Mouse (Mus musculus) midbrain, embryonic 11.5 days (tissue): ENCODE results near the gene Ffar3. TPM values are rescaled to one million over a fixed set of nuclear protein-coding genes. Genes with fewer than 3 reads are reported as not detected.
A peak's percentile ranks its signal among the peaks of the same experiment; 100 is the strongest.

Experiments
- ATAC-seq: fragments of 200-750 bp; cut with Nextera tagmentation; 2 replicates; pipeline ENCODE4 v1.8.0; 2017; ENCODE audit warnings: moderate TSS enrichment, moderate library complexity; ENCODE audit not compliant: low FRiP score
- DNase-seq: peaks from one replicate; pipeline ENCODE4 v3.0.0; 2015; ENCODE audit warnings: low spot score; ENCODE audit errors: missing footprints
- H3K27ac ChIP-seq: fragments of 300-500 bp; sonication (generic); 2 replicates; pipeline ENCODE4 v1.5.1; 2014; ENCODE audit warnings: low read depth, low read length
- H3K27me3 ChIP-seq: fragments of 300-500 bp; sonication (generic); 2 replicates; pipeline ENCODE4 v1.6.1; 2014; ENCODE audit warnings: mild to moderate bottlenecking, low read length, moderate library complexity, mixed read lengths; ENCODE audit not compliant: control insufficient read depth, insufficient read depth
- H3K36me3 ChIP-seq: fragments of 300-500 bp; sonication (generic); 2 replicates; pipeline ENCODE4 v1.6.1; 2014; ENCODE audit warnings: mild to moderate bottlenecking, low read length, moderate library complexity, mixed read lengths; ENCODE audit not compliant: control insufficient read depth, insufficient read depth
- H3K4me1 ChIP-seq: fragments of 300-500 bp; sonication (generic); 2 replicates; pipeline ENCODE4 v1.6.1; 2014; ENCODE audit warnings: low read length; ENCODE audit not compliant: control insufficient read depth, insufficient read depth
- H3K4me2 ChIP-seq: fragments of 300-500 bp; sonication (generic); 2 replicates; pipeline ENCODE4 v1.6.1; 2014; ENCODE audit warnings: mild to moderate bottlenecking, moderate library complexity
- H3K4me3 ChIP-seq: fragments of 300-500 bp; sonication (generic); 2 replicates; pipeline ENCODE4 v1.5.1; 2014; ENCODE audit warnings: low read depth, low read length
- H3K9ac ChIP-seq: fragments of 300-500 bp; sonication (generic); 2 replicates; pipeline ENCODE4 v1.6.1; 2014; ENCODE audit warnings: low read length
- H3K9me3 ChIP-seq: fragments of 300-500 bp; sonication (generic); 2 replicates; pipeline ENCODE4 v1.6.1; 2016; ENCODE audit warnings: low read length; ENCODE audit not compliant: control insufficient read depth
- WGBS: fragments of 180-500 bp; shearing (Covaris S2); extraction: QIAGEN DNeasy Blood & Tissue Kit; methylation state at CpG from one replicate; pipeline ENCODE4 v1.1.7; 2014; 5-methylcytosine and 5-hydroxymethylcytosine counted together
- polyA plus RNA-seq: library from polyadenylated mRNA; unstranded; fragments of >200 nt; fragmentation: Nextera tagmentation; extraction: Ambion mirVana; gene quantifications from 2 replicates; pipeline ENCODE4 v1.2.1, GENCODE M21; 2014

Gene Ffar3
- polyA plus RNA-seq, 1 experiment from 2014 or later, result not detected

- no peak overlapping the region for H3K27ac ChIP-seq
- no peaks in the 10 kb centered on the region for H3K4me1 ChIP-seq
- no peaks in the 10 kb centered on the region for H3K36me3 ChIP-seq
- no peak overlapping the region for H3K4me3 ChIP-seq
- H3K27me3 ChIP-seq, result no peaks in the 10 kb centered on the region
- no peaks in the 10 kb centered on the region for H3K9me3 ChIP-seq
- no peak for DNase-seq
- no peak for ATAC-seq
- no peak overlapping the region for H3K4me2 ChIP-seq
- H3K9ac ChIP-seq, result no peak overlapping the region
These were observed 28.1 kb upstream of the Ffar3 start for GRCm38 (mm10) chr7:30884047-30884446.

DNA sequence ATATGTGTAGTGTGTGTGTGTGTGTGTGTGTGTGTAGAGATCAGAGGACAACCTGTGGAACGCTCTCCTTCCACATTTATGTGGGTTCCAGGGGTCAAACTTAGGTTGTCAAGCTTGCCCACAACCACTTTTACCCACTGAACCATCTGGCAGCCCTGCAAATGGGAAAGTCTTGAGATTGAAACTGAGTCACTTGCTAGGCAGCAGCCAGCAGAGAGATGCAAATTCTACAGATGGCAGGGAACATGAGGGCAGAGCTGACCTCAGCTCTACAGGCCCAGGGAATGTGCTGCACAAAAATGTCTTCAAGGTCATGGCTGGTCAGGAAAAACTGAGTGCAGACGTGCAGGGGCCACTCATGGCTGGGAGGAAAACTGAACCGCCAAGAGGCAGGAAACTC, 25.4 kb upstream of the Ffar3 start:
- no peak overlapping the region for H3K4me2 ChIP-seq
- H3K4me3 ChIP-seq, result no peak overlapping the region
- H3K36me3 ChIP-seq, result no peaks in the 10 kb centered on the region
- DNase-seq, result no peak
- H3K4me1 ChIP-seq, result no peaks in the 10 kb centered on the region
- H3K27me3 ChIP-seq, result no peaks in the 10 kb centered on the region
- H3K27ac ChIP-seq, result no peak overlapping the region
- ATAC-seq, result no peak
- WGBS, result 89% methylated on average over 3 of the region's 3 CpGs
- no peaks in the 10 kb centered on the region for H3K9me3 ChIP-seq
- H3K9ac ChIP-seq, result no peak overlapping the region

GRCm38 (mm10) chr7:30880176-30880575, 24.2 kb upstream of the Ffar3 start, which contains the start of gene Cd22:
Gene Cd22, minus strand, starts transcription at chr7:30880342.
- H3K27ac ChIP-seq, result no peak within 1 kb of the TSS
- H3K9me3 ChIP-seq, result no peaks in the 10 kb centered on the region
- H3K36me3 ChIP-seq, result no peaks in the 10 kb centered on the region
- WGBS, result 70% methylated on average over 7 of the region's 7 CpGs
- DNase-seq, result no peak
- H3K27me3 ChIP-seq, result no peaks in the 10 kb centered on the region
- ATAC-seq, result no peak
- H3K4me3 ChIP-seq, result no peak within 1 kb of the TSS
- H3K4me1 ChIP-seq, result no peaks in the 10 kb centered on the region
- no peak within 1 kb of the TSS for H3K9ac ChIP-seq
- no peak within 1 kb of the TSS for H3K4me2 ChIP-seq

GRCm38 (mm10) chr7:30878950-30879349, 23.0 kb upstream of the Ffar3 start:
- Histone ChIP-seq H3K9ac (no peak overlapping the region), H3K27ac (no peak overlapping the region), H3K4me2 (no peak overlapping the region), H3K4me1 (no peaks in the 10 kb centered on the region), H3K27me3 (no peaks in the 10 kb centered on the region), H3K9me3 (no peaks in the 10 kb centered on the region), H3K36me3 (no peaks in the 10 kb centered on the region), H3K4me3 (no peak overlapping the region)
- 85% methylated on average over 6 of the region's 6 CpGs for WGBS
- no peak for DNase-seq
- ATAC-seq, result no peak

GRCm38 (mm10) chr7:30873083-30873482, 17.1 kb upstream of the Ffar3 start:
- H3K4me2 ChIP-seq, result no peak overlapping the region
- no peaks in the 10 kb centered on the region for H3K9me3 ChIP-seq
- H3K36me3 ChIP-seq, result no peaks in the 10 kb centered on the region
- WGBS, result 32% methylated on average over 15 of the region's 15 CpGs
- H3K4me3 ChIP-seq, result no peak overlapping the region
- no peak overlapping the region for H3K27ac ChIP-seq
- H3K4me1 ChIP-seq, result no peaks in the 10 kb centered on the region
- DNase-seq, result peak; percentile 92
- no peaks in the 10 kb centered on the region for H3K27me3 ChIP-seq
- no peak for ATAC-seq
- no peak overlapping the region for H3K9ac ChIP-seq

GRCm38 (mm10) chr7:30863386-30863785, 7.4 kb upstream of the Ffar3 start:
- 65% methylated on average over 8 of the region's 8 CpGs for WGBS
- Histone ChIP-seq H3K27me3 (no peaks in the 10 kb centered on the region), H3K9ac (no peak overlapping the region), H3K27ac (no peak overlapping the region), H3K9me3 (no peaks in the 10 kb centered on the region), H3K4me3 (no peak overlapping the region), H3K36me3 (no peaks in the 10 kb centered on the region), H3K4me1 (no peaks in the 10 kb centered on the region), H3K4me2 (no peak overlapping the region)
- DNase-seq (no peak), ATAC-seq (no peak)

DNA sequence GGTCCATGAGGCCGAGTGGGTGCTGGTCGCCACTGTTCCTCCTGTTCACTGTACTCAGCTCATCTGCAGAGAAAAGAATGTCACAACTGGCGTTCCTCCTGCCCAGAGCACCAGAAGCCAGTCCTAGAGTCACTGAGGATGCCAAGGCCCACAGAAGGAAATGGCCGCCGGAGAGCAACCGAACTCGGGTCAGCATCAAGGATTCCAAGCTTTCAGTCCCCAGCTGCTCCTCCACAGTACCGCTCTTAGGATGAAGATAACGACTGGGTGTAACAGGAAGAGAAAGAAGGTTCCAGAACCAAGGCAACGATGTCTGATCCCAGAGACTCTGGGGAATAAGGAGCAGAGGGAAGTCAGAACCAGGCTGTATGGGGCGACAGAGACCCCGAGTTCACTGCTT, 5.5 kb upstream of the Ffar3 start, which contains the start of gene Ffar1:
Ffar1 (minus strand) TSS at position 101 of the 400 bp plus-strand sequence.
- H3K27ac ChIP-seq, result no peak within 1 kb of the TSS
- no peaks in the 10 kb centered on the region for H3K9me3 ChIP-seq
- H3K36me3 ChIP-seq, result no peaks in the 10 kb centered on the region
- H3K4me2 ChIP-seq, result no peak within 1 kb of the TSS
- 88% methylated on average over 12 of the region's 12 CpGs for WGBS
- no peaks in the 10 kb centered on the region for H3K27me3 ChIP-seq
- no peaks in the 10 kb centered on the region for H3K4me1 ChIP-seq
- no peak within 1 kb of the TSS for H3K4me3 ChIP-seq
- peak within 1 kb of the TSS; percentile 9; the same call in 1 of the 2 replicates for H3K9ac ChIP-seq
- ATAC-seq (no peak), DNase-seq (no peak)

GRCm38 (mm10) chr7:30859635-30860402, 3.8 kb upstream of the Ffar3 start:
- no peaks in the 10 kb centered on the region for H3K4me1 ChIP-seq
- 0 out of 2 replicates have a peak overlapping the region, but pooled peaks have one; percentile 7 for H3K4me3 ChIP-seq
- ATAC-seq, result peak; percentile 77
- H3K27ac ChIP-seq, result no peak overlapping the region
- peak overlapping the region; percentile 40 for H3K4me2 ChIP-seq
- H3K36me3 ChIP-seq, result no peaks in the 10 kb centered on the region
- 19% methylated on average over 15 of the region's 16 CpGs for WGBS
- H3K9me3 ChIP-seq, result no peaks in the 10 kb centered on the region
- peak; percentile 95 for DNase-seq
- H3K27me3 ChIP-seq, result no peaks in the 10 kb centered on the region
- peak overlapping the region; percentile 36; the same call in 1 of the 2 replicates for H3K9ac ChIP-seq

DNA sequence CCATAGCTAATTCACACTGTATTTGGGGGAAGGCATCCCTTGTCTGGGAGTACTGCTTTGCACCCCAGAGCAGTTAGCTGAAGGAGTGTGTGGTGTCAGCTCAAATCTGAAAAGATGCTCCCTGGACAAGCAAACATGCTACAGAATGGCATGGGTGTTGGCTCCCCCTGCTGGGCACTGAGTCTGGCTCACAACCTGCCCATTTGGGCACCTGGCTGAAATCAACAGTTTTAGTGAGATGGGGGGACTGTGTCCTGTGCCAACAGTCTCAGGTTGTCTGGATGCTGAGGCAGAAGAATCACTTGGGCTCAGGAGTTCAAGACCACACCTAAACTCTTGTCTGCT, 3.3 kb upstream of the Ffar3 start:
- H3K4me2 ChIP-seq, result no peak overlapping the region

More for the DNA sequence above, 3.3 kb upstream of the Ffar3 start:
- no peak overlapping the region for H3K9ac ChIP-seq
- H3K36me3 ChIP-seq, result no peaks in the 10 kb centered on the region
- no peak overlapping the region for H3K27ac ChIP-seq
- H3K4me1 ChIP-seq, result no peaks in the 10 kb centered on the region
- no peak overlapping the region for H3K4me3 ChIP-seq
- H3K27me3 ChIP-seq, result no peaks in the 10 kb centered on the region
- DNase-seq (peak; percentile 91), ATAC-seq (peak; percentile 54)
- no peaks in the 10 kb centered on the region for H3K9me3 ChIP-seq
